Mouse (Mus musculus) hindbrain, embryonic 16.5 days (tissue): Measurements from ENCODE around the gene Lrrk2. TPM values are rescaled to one million over a fixed set of nuclear protein-coding genes. Genes with fewer than 3 reads are reported as not detected.

Experiments used
- ATAC-seq: fragments of 200-750 bp; cut with Nextera tagmentation; 2 replicates; pipeline ENCODE4 v1.8.0; 2017; ENCODE audit warnings: moderate TSS enrichment, moderate library complexity
- H3K27ac ChIP-seq: fragments of 300-500 bp; sonication (generic); 2 replicates; pipeline ENCODE4 v1.5.1; 2014; ENCODE audit warnings: low read depth, mild to moderate bottlenecking, control low read depth, low read length, moderate library complexity
- H3K27me3 ChIP-seq: fragments of 300-500 bp; sonication (generic); replicated peaks from 2 replicates; pipeline ENCODE4 v1.6.1; 2014; ENCODE audit warnings: low read length; ENCODE audit not compliant: control insufficient read depth, insufficient read depth
- H3K36me3 ChIP-seq: fragments of 300-500 bp; sonication (generic); 2 replicates; pipeline ENCODE4 v1.6.1; 2014; ENCODE audit warnings: mild to moderate bottlenecking, low read length, moderate library complexity, mixed read lengths; ENCODE audit not compliant: control insufficient read depth, insufficient read depth
- H3K4me1 ChIP-seq: fragments of 300-500 bp; sonication (generic); 2 replicates; pipeline ENCODE4 v1.6.1; 2014; ENCODE audit warnings: low read depth, low read length; ENCODE audit not compliant: control insufficient read depth, insufficient read depth
- H3K4me2 ChIP-seq: fragments of 300-500 bp; sonication (generic); 2 replicates; pipeline ENCODE4 v1.6.1; 2014; ENCODE audit warnings: mild to moderate bottlenecking, low read length, control low read depth, moderate library complexity
- H3K4me3 ChIP-seq: fragments of 300-500 bp; sonication (generic); 2 replicates; pipeline ENCODE4 v1.5.1; 2014; ENCODE audit warnings: mild to moderate bottlenecking, low read length, control low read depth, moderate library complexity
- H3K9ac ChIP-seq: fragments of 300-500 bp; sonication (generic); 2 replicates; pipeline ENCODE4 v1.6.1; 2014; ENCODE audit warnings: low read depth, mild to moderate bottlenecking, control low read depth, low read length, moderate library complexity
- H3K9me3 ChIP-seq: fragments of 300-500 bp; sonication (generic); 2 replicates; pipeline ENCODE4 v1.6.1; 2014; ENCODE audit warnings: mild to moderate bottlenecking, low read length, moderate library complexity; ENCODE audit not compliant: control insufficient read depth
- WGBS: fragments of 180-500 bp; shearing (Covaris S2); extraction: QIAGEN DNeasy Blood & Tissue Kit; methylation state at CpG from one replicate; pipeline ENCODE4 v1.1.7; 2014; 5-methylcytosine and 5-hydroxymethylcytosine counted together
- polyA plus RNA-seq: library from polyadenylated mRNA; unstranded; fragments of >200 nt; fragmentation: Nextera tagmentation; extraction: Ambion mirVana; gene quantifications from 2 replicates; pipeline ENCODE4 v1.2.1, GENCODE M21; 2015

Gene Lrrk2
- polyA plus RNA-seq, 1 experiment from 2014 or later, result 2.4 TPM

DNA sequence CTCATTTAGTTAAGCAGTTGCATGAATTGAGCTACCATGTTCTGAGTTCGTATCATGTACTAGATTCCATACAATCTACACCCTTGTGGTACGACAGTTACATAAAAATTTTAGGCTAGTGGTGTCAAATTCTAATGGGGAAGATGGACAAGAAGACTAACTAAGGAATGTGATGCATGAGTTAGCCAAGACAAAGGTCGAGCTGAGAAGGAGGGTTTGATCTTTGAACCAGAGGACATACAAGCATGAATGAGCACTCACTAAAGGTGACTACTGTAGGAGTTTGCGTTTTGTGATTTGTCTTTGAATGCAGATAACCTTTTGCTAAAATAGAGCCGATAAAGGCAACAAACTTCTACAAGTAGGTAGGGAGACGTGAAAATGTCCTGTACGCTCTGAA, 31.1 kb downstream of the Lrrk2 start:
- Histone ChIP-seq H3K4me2 (no peak overlapping the region), H3K9ac (no peak overlapping the region), H3K4me1 (no peaks in the 10 kb centered on the region), H3K27me3 (no peaks in the 10 kb centered on the region), H3K36me3 (no peaks in the 10 kb centered on the region), H3K9me3 (no peaks in the 10 kb centered on the region), H3K27ac (no peak overlapping the region), H3K4me3 (no peak overlapping the region)
- WGBS, result 79% methylated on average over 7 of the region's 7 CpGs
- ATAC-seq, result no peak

DNA sequence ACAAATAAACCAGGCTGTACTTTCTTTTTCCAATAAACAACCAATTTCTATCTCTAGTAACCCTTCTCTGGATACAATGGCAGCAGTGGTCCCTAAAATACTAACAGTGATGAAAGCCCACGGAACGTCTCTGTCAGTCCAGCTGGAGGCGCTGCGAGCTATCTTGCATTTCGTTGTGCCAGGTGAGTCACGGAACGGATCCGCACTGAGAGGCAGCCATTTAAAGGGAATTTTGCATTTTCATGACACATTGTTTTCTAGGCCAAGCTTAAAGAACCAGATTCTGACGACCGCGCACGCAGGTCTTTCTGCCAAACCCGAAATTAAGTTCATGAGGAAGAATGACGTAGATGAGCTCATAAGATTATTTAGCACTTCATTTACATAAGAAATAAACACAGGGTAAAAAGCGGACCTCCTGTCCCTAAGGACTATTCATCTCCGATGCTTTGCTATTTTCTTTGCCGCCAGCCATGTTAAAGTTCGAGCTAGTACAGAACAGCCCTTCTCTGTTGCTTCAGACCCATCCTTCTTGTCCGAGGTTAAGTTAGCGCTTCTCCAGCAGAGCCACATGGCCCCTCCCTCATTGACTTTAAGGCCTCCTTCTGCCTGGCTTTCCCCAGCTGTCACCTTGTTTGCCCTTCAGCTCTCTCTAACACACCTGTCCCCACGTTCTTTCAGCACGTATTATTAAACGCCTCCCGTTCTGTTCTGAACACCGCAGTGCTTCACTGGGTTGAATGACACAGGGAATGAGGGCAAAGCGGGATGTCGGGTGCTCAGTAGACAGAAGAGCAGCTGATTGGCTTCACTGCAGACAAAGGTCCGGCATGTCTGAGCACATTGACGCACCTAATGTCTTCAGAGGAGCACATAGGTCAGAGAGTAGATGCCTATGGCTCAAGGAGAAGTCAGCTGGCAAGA, 36.5 kb downstream of the Lrrk2 start:
- no peaks in the 10 kb centered on the region for H3K9me3 ChIP-seq
- H3K27ac ChIP-seq, result no peak overlapping the region
- H3K36me3 ChIP-seq, result no peaks in the 10 kb centered on the region
- no peaks in the 10 kb centered on the region for H3K4me1 ChIP-seq
- H3K4me2 ChIP-seq, result peak overlapping the region; percentile 51
- H3K9ac ChIP-seq, result peak overlapping the region; percentile 51
- peak overlapping the region; percentile 28 for H3K4me3 ChIP-seq
- H3K27me3 ChIP-seq, result no peaks in the 10 kb centered on the region
- peak; percentile 34; the same call in 1 of the 2 replicates for ATAC-seq
- 37% methylated on average over 29 of the region's 29 CpGs for WGBS

DNA sequence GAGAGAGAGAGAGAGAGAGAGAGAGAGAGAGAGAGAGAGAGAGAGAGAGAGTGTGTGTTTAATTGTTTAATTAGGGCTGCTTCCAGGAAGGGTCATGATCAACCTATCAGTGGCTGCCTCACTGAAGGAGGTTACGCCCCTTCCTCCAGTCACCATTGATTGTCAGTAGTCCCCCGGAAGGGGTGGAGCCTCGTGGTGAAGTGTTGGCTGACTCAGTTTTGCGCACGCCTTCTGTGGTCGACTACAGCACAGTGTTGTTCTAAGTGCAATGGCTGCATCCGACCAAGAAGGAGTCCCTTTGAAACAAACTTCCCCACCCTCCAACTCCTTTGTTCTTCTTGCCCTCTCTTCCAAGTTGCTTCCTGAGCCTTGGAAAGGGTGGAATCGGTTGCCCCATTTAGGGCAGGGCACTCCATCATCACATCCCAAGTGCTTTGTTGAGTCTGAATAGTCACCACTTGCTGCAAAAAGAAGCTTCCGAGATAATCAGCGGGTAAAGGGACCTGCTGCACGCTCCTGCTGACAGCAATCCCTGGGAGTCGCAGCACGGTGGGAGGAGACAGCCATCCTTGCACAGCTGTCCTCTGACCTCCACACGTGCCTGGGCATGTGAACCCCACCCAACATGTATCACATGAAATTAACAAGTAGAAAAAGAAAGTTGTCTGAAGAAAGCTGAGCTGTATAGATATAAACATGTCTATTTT, 62.4 kb downstream of the Lrrk2 start:
- no peak for ATAC-seq
- no peak overlapping the region for H3K27ac ChIP-seq
- H3K36me3 ChIP-seq, result no peaks in the 10 kb centered on the region
- no peak overlapping the region for H3K4me3 ChIP-seq
- H3K4me2 ChIP-seq, result peak overlapping the region; percentile 19; the same call in 1 of the 2 replicates
- no peaks in the 10 kb centered on the region for H3K27me3 ChIP-seq
- H3K9ac ChIP-seq, result no peak overlapping the region
- 60% methylated on average over 14 of the region's 14 CpGs for WGBS
- no peaks in the 10 kb centered on the region for H3K4me1 ChIP-seq
- no peaks in the 10 kb centered on the region for H3K9me3 ChIP-seq

DNA sequence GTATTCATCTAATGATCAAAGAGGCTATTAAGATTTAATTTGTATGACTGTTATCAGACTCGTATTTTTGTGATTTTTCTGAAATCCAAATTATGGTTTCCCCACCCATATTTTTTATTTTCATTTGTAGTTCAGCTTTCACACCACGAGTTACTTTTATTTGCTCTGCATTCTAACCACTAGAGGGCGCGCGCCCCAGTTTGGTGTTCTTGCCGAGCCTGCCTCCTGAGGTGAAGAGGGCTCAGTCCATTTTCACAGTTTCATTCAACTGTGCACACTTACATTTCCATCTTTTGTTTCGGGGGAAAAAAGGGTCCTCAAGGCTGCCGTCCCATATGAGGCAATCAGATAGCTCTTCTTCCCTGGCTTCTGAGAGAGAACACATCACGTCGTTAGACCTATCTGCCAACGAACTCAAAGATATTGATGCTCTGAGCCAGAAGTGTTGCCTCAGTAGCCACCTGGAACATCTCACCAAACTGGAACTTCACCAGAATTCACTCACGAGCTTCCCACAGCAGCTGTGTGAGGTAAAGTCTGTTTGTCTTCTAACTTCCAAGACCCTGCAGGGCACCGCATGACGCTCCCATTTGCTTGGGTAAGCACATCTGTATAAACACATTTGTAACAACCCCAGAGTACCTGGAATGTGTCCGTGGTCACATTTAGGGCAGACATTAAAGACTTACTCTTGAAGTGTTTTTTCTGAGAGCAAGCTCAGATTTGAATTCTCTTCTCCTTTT, 64.0 kb downstream of the Lrrk2 start:
- Histone ChIP-seq H3K4me1 (no peaks in the 10 kb centered on the region), H3K4me3 (no peak overlapping the region), H3K4me2 (no peak overlapping the region), H3K27ac (no peak overlapping the region), H3K36me3 (no peaks in the 10 kb centered on the region), H3K9me3 (no peaks in the 10 kb centered on the region), H3K9ac (no peak overlapping the region), H3K27me3 (no peaks in the 10 kb centered on the region)
- no peak for ATAC-seq
- 47% methylated on average over 15 of the region's 15 CpGs for WGBS

DNA sequence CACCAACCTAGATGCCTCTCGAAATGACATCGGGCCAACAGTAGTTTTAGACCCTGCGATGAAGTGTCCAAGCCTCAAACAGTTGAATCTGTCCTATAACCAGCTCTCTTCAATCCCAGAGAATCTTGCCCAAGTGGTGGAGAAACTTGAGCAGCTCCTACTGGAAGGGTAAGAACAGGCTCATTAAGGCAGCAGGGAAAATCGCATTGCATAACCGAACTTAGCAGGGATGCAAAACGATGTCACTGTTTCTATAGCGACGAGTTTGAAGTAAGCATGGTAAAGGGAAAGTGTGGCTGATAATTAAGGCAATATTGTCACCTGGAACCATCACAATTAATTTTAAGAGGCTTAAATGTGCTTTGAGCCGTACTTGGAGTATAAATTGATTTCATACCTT, 65.8 kb downstream of the Lrrk2 start:
- Histone ChIP-seq H3K27me3 (no peaks in the 10 kb centered on the region), H3K27ac (no peak overlapping the region), H3K9me3 (no peaks in the 10 kb centered on the region), H3K4me2 (no peak overlapping the region), H3K9ac (no peak overlapping the region), H3K4me3 (no peak overlapping the region), H3K36me3 (no peaks in the 10 kb centered on the region), H3K4me1 (no peaks in the 10 kb centered on the region)
- WGBS, result 74% methylated on average over 9 of the region's 9 CpGs
- no peak for ATAC-seq

DNA sequence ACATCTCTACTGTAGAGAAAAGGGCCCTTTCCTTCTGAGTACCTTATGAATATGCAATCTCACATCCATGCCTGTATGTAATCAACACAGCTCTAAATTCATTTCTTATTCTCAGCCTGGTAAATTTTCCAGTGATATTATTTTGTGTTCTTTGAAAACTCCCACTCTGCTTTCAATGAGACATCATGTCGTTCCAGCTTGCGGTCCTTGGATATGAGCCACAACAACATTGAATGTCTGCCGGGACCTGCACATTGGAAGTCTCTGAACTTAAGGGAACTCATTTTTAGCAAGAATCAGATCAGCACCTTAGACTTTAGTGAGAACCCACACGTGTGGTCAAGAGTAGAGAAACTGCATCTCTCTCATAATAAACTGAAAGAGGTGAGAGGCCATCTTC, 72.5 kb downstream of the Lrrk2 start:
- H3K4me2 ChIP-seq, result no peak overlapping the region
- H3K4me1 ChIP-seq, result no peaks in the 10 kb centered on the region
- H3K36me3 ChIP-seq, result no peaks in the 10 kb centered on the region
- H3K9ac ChIP-seq, result no peak overlapping the region
- H3K4me3 ChIP-seq, result no peak overlapping the region
- 77% methylated on average over 4 of the region's 4 CpGs for whole genome bisulfite sequencing
- no peak for ATAC-seq
- no peaks in the 10 kb centered on the region for H3K9me3 ChIP-seq
- H3K27me3 ChIP-seq, result no peaks in the 10 kb centered on the region
- no peak overlapping the region for H3K27ac ChIP-seq

DNA sequence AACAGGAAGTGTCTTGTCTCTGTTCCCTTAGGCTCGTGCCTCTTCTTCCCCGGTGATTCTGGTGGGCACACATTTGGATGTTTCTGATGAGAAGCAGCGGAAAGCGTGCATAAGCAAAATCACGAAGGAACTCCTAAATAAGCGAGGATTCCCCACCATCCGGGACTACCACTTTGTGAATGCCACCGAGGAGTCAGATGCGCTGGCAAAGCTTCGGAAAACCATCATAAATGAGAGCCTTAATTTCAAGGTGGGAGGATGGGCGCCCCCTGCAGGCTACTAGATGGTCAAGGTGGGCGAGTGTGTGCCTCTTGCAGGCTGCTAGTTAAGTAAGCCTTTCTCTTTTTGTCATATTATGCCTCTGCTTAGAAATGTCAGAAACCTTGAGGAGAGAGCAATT, 79.1 kb downstream of the Lrrk2 start:
- Histone ChIP-seq H3K9ac (no peak overlapping the region), H3K36me3 (no peaks in the 10 kb centered on the region), H3K9me3 (no peaks in the 10 kb centered on the region), H3K27me3 (no peaks in the 10 kb centered on the region), H3K4me3 (no peak overlapping the region), H3K4me2 (no peak overlapping the region), H3K27ac (no peak overlapping the region), H3K4me1 (no peaks in the 10 kb centered on the region)
- WGBS, result 60% methylated on average over 12 of the region's 12 CpGs
- ATAC-seq, result no peak

DNA sequence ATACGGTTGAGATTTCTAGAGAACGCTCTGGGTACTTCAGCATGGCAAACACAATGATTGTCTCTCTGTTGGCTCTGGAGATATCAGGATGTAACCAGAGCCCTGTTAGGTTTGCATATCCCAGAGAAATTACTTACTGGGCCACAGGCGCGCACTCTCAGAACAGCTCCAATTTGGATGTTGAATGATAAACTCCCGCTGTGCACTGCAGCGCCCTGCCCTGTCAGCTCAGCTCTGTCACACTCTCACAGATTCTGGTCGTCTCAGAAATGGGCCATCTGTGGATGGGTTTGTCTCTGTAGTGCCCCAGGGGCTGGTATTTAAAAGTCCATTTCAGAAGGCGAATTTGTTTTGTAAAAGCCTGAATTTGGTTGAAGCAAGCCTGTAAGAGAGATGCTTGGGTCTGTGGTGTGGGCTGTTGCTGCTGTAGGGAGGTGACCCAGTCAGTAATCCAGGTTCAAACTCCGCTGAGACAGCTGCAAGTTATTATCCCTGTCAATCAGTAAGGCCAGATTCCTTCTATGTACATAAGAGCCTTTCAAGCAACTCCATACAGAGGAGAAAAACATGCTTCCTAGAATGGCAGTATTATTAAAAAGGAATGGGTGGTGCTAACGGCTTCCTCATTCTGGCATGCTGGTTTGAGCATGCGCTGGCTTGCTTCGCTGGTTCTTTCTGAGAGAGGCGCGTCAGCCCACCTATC, 80.6 kb downstream of the Lrrk2 start:
- H3K4me3 ChIP-seq, result no peak overlapping the region
- no peak overlapping the region for H3K4me2 ChIP-seq
- WGBS, result 77% methylated on average over 14 of the region's 14 CpGs
- H3K27me3 ChIP-seq, result no peaks in the 10 kb centered on the region
- H3K4me1 ChIP-seq, result no peaks in the 10 kb centered on the region
- no peak overlapping the region for H3K27ac ChIP-seq
- no peaks in the 10 kb centered on the region for H3K9me3 ChIP-seq
- no peak overlapping the region for H3K9ac ChIP-seq
- H3K36me3 ChIP-seq, result no peaks in the 10 kb centered on the region
- ATAC-seq, result no peak
